ENCODE assay signal across 9 mouse cellular contexts in genomic region chr17:8463482-8464128, GRCm38 (mm10). TPM values are rescaled to one million over a fixed set of nuclear protein-coding genes. Genes with fewer than 3 reads are reported as not detected.
DNase-seq lines count a peak whose midpoint lies in the region; ATAC-seq lines count a peak whose summit lies in the region.
"Had no signal": no experiment of that assay in that cellular context is flagged by ENCODE, and none has a peak within 500 bp of the region (broad histone marks: within the 10 kb centered on the region; RNA-seq: fewer than 3 reads in every experiment).

No protein-coding gene starts in this region.

- no peak overlapping the region for H3K4me2 ChIP-seq in hindbrain, embryonic 11.5 days (replicated peaks; ENCODE audit: low read depth, low read length)

- no peaks in the 10 kb centered on the region for H3K27me3 ChIP-seq in hindbrain, embryonic 11.5 days (ENCODE audit: control insufficient read depth, insufficient read depth, low read length)

- no peaks in the 10 kb centered on the region for H3K36me3 ChIP-seq in hindbrain, embryonic 11.5 days (ENCODE audit: control insufficient read depth, insufficient read depth, low read length)

- no peak overlapping the region for H3K9ac ChIP-seq in hindbrain, embryonic 11.5 days (ENCODE audit: low read depth, low read length)

- ATAC-seq in hindbrain, embryonic 11.5 days (ENCODE audit: low FRiP score) = peak; percentile 54

- no peaks in the 10 kb centered on the region for H3K9me3 ChIP-seq in hindbrain, embryonic 11.5 days (ENCODE audit: control insufficient read depth, low read length)

- no peaks in the 10 kb centered on the region for H3K4me1 ChIP-seq in hindbrain, embryonic 11.5 days (replicated peaks; ENCODE audit: control insufficient read depth, insufficient read depth, low read length)

- H3K4me3 ChIP-seq in hindbrain, embryonic 11.5 days (ENCODE audit: low read depth, low read length) = no peak overlapping the region

- H3K27ac ChIP-seq in hindbrain, embryonic 11.5 days (ENCODE audit: low read depth, low read length) = no peak overlapping the region

- peak; percentile 39 for DNase-seq in gastrocnemius, adult 18-20 months (ENCODE audit: low spot score)
- no peak for DNase-seq in gastrocnemius, postnatal 25 days
- DNase-seq in adrenal gland, postnatal 10 days = peak; percentile 77
- DNase-seq in embryo, embryonic 11 days = peak; percentile 86
- DNase-seq in hindbrain, embryonic 11.5 days (ENCODE audit: low spot score) = peak; percentile 92
- peak; percentile 47 to 85 for DNase-seq in layer of hippocampus, adult 18-20 months (ENCODE audit: low spot score in 2 of 2)
- DNase-seq in lung, postnatal 25 days (ENCODE audit: low spot score) = peak; percentile 32
- peak; percentile 85 for DNase-seq in retina, postnatal 1 day

- WGBS in hindbrain, embryonic 11.5 days = 28% methylated on average over 9 of the region's 9 CpGs

RNA-seq across cellular contexts. Expression of gene T, which starts 29.4 kb away (rescaled TPM):
- total RNA-seq in gastrocnemius, adult 18-20 months (2021) = not detected
- total RNA-seq in gastrocnemius, postnatal 25 days (2021) = not detected
- total RNA-seq in adrenal gland, postnatal 10 days (2021) = not detected
- 0.22 and 0.85 TPM in 2 replicates for polyA plus RNA-seq in hindbrain, embryonic 11.5 days (2014; fragmentation: Nextera tagmentation; extraction: Ambion mirVana)
- not detected for total RNA-seq in layer of hippocampus, adult 18-20 months (2021)
- polyA plus RNA-seq: liver, embryonic 16.5 days had no signal
